Mouse (Mus musculus): ENCODE measurements at regions not wholly inside any gene's neighbourhood (a gene's known extent, or its start where the extent isn't known, plus 50 kb on each side); places are given as distances from the start of the nearest gene placed in this dataset.

- ATAC-seq (ENCODE audit: poor library complexity, severe bottlenecking) = peak; percentile 95
Measured at GRCm38 (mm10) chr6:102977122-102977521, 404.2 kb upstream of the Cntn3 start.

GRCm38 (mm10) chr6:103023326-103023725 lies 450.4 kb upstream of the Cntn3 start:
- no peak for ATAC-seq (ENCODE audit: poor library complexity, severe bottlenecking)

- no peak for ATAC-seq (ENCODE audit: poor library complexity, severe bottlenecking)
Measured at GRCm38 (mm10) chr6:103024006-103024405, 451.1 kb upstream of the Cntn3 start.

- no peak for ATAC-seq (ENCODE audit: poor library complexity, severe bottlenecking)
Measured at GRCm38 (mm10) chr6:103028150-103028549, 455.2 kb upstream of the Cntn3 start.

- no peak for ATAC-seq (ENCODE audit: poor library complexity, severe bottlenecking)
Measured at GRCm38 (mm10) chr6:103033418-103033817, 460.5 kb upstream of the Cntn3 start.

- peak; percentile 47 for ATAC-seq (ENCODE audit: poor library complexity, severe bottlenecking)
Measured at GRCm38 (mm10) chr6:103033919-103034318, 461.0 kb upstream of the Cntn3 start.

GRCm38 (mm10) chr6:103060591-103060990 lies 449.8 kb upstream of the Chl1 start:
- ATAC-seq (ENCODE audit: poor library complexity, severe bottlenecking) = no peak

GRCm38 (mm10) chr6:103106189-103106588 lies 404.2 kb upstream of the Chl1 start:
- no peak for ATAC-seq (ENCODE audit: poor library complexity, severe bottlenecking)

- no peak for ATAC-seq (ENCODE audit: poor library complexity, severe bottlenecking)
Measured at GRCm38 (mm10) chr6:103119537-103119936, 390.8 kb upstream of the Chl1 start.

- no peak for ATAC-seq (ENCODE audit: poor library complexity, severe bottlenecking)
Measured at GRCm38 (mm10) chr6:103140851-103141250, 369.5 kb upstream of the Chl1 start.

- ATAC-seq (ENCODE audit: poor library complexity, severe bottlenecking) = no peak
Measured at GRCm38 (mm10) chr6:103177851-103178250, 332.5 kb upstream of the Chl1 start.

- ATAC-seq (ENCODE audit: poor library complexity, severe bottlenecking) = no peak
Measured at GRCm38 (mm10) chr6:103183355-103183754, 327.0 kb upstream of the Chl1 start.

- no peak for ATAC-seq (ENCODE audit: poor library complexity, severe bottlenecking)
Measured at GRCm38 (mm10) chr6:103196838-103197237, 313.5 kb upstream of the Chl1 start.

GRCm38 (mm10) chr6:103201605-103202004 lies 308.8 kb upstream of the Chl1 start:
- no peak for ATAC-seq (ENCODE audit: poor library complexity, severe bottlenecking)

- ATAC-seq (ENCODE audit: poor library complexity, severe bottlenecking) = no peak
Measured at GRCm38 (mm10) chr6:103209202-103209601, 301.2 kb upstream of the Chl1 start.

- no peak for ATAC-seq (ENCODE audit: poor library complexity, severe bottlenecking)
Measured at GRCm38 (mm10) chr6:103213160-103213559, 297.2 kb upstream of the Chl1 start.

GRCm38 (mm10) chr6:103236896-103237295 lies 273.5 kb upstream of the Chl1 start:
- no peak for ATAC-seq (ENCODE audit: poor library complexity, severe bottlenecking)

- ATAC-seq (ENCODE audit: poor library complexity, severe bottlenecking) = no peak
Measured at GRCm38 (mm10) chr6:103268984-103269383, 241.4 kb upstream of the Chl1 start.

GRCm38 (mm10) chr6:103272216-103272615 lies 238.2 kb upstream of the Chl1 start:
- no peak for ATAC-seq (ENCODE audit: poor library complexity, severe bottlenecking)

- ATAC-seq (ENCODE audit: poor library complexity, severe bottlenecking) = peak; percentile 88
Measured at GRCm38 (mm10) chr6:103275071-103275470, 235.3 kb upstream of the Chl1 start.

- ATAC-seq (ENCODE audit: poor library complexity, severe bottlenecking) = peak; percentile 56
Measured at GRCm38 (mm10) chr6:103275476-103275875, 234.9 kb upstream of the Chl1 start.

- ATAC-seq (ENCODE audit: poor library complexity, severe bottlenecking) = peak; percentile 86
Measured at GRCm38 (mm10) chr6:103296015-103296414, 214.4 kb upstream of the Chl1 start.

GRCm38 (mm10) chr6:103306420-103307249 lies 203.8 kb upstream of the Chl1 start:
- ATAC-seq (ENCODE audit: poor library complexity, severe bottlenecking) = peak; percentile 82
